Mouse (Mus musculus): ENCODE measurements around the gene Tubg2.
"Not testable (repeated sequence)": the region's sequence is repeated elsewhere in the genome, so short reads cannot be mapped to it uniquely, and the experiment has no call there.

Gene Tubg2

DNA sequence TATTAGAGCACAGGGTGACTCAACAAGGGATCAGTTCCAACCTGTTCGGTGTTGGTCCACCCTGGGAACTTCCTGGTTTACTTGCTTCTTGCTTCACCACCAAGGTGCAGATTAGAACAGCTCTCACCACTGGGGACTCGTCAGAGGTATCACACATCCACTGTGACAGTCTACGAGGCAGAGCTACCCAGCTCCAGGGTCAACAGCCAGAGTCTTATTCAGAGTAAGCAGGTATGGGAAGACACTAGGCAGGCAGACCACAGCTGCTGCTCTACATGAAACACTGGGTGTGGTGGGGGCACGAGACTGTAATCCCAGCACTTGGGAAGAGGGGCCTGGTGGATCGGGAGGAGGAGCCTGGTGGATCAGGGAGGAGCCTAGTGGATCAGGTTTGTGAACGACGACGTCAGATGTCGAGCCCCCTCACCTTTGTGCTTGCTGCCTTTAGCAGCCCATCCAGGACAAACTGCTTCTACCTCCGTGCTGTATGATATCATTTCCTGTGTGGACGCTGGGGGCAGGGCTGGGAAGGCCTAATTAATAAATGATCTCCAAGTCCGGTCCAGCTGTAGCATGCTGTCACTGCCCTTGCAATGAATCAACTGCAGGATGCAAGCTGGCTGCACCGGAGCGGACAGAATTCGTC, 17.0 kb upstream of the Tubg2 start:
- in situ Hi-C loops (cut with MboI; ENCODE audit: low sequenced_read_pairs) = no loop called here

DNA sequence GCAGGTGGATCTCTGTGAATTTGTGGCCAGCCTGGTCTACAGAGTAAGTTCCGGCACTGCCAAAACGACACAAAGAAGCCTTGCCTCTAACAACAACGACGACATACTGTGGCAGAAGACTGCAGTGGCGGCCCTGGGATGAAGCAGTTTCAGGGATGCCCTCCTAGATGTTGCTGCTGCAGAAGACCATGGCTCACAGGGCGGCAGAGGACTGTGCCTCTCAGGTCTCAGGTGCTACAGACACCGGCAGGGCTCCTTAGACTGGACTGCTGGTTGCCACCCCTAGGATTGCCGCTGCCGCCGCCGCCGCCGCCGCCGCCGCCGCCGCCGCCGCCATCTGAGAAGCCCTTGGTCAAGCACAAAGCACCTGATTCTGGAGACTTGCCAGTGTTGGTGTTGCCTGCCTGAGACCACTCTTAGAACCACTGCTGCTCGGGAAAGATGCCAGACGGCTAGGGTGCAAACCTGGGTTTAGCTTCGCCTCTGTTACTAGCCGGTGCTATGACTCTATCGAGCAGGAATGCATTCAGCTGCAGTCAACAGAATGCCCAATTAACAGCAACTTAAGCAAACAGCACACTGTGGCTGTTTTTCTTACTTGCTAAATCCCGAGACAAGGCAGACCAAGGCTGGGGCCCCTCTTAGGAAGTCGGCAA, 15.4 kb upstream of the Tubg2 start:
- in situ Hi-C loops (cut with MboI; ENCODE audit: low sequenced_read_pairs) = no loop called here

DNA sequence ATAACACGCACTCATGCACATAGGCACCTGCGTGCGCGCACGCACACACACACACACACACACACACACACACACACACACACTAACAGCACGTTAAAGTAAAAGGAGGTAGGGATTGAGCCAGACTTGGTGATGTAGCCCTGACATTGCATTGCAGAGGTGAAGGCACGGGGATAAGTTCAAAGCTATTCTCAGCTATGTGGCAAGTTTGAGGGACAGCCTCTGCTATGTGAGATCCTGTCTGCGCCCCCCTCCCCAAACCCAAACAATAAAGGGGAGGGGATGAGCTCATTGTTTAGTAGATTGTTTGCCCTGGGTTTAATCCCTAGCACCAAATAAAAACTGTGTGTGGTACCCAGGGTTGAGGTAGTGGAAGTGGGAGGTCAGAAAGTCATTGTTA, 14.6 kb upstream of the Tubg2 start:
- in situ Hi-C loops (cut with MboI; ENCODE audit: low sequenced_read_pairs) = no loop called here

DNA sequence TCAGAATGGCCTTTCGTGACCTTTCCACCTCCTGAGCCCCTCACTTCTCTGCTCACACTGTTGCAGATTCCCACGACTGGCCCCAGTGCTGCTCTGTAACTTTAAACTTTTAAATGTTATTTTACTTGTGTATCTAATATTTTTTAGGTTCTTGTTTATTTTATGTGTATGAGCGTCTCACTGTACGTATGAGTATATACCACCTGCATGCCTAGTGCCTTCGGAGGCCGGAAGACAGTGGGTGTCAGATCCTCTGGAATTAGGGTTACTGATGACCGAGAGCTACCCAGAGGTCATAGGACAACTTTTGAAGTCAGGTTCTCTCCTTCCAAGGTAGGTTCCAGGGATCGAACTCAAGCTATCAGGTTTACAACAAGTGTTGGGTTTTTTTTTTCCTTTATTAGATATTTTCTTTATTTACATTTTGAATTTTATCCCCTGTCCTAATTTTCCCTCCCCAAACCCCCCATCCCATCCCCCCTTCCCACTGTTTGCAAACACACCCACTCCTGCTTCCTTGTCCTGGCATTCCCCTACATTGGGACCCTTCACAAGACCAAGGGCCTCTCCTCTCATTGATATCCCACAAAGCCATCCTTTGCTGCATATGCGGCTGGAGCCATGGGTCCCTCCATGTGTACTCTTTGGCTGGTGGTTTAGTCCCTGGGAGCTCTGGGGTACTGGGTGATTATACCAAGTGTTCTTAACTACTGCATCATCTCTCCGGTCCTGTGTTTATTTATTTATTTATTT, 13.3 kb upstream of the Tubg2 start:
- in situ Hi-C loops (cut with MboI; ENCODE audit: low sequenced_read_pairs) = no loop called here

DNA sequence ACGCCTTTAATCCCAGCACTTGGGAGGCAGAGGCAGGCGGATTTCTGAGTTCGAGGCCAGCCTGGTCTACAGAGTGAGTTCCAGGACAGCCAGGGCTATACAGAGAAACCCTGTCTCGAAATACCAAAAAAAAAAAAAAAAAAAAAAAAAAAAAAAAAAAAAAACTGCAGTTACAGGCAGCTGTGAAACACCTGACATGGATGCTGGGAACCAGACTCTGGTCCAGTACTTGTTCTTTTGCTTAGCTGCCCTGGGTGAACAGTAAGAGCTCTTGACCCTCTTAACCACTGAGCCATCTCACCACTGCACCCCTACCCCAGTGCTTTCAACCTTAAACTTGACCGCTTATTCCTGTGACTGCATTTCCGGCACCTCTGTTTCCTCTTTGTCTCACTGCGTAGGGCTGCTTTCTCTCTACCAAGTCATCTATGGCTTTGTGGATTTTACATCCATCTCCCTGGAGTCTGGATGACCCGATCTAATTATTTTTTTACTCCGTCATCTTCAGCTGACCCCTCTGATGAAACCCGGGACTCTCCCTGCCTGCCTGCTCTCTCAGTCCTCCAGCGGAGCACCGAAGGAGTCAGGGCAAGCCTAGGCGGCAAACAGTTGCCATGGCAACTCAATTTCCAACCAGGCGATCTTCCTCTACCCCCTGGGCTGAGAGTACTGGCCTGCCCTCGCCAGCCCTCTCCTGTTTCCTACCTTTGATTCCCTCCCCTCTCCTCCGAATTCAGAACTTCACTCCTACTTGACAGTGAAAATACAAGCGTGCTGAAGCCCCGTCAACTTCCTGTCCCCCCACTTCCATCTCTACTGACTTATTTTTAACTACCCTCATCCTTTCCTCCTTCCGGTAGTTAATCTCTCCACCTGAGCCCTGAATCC, 12.1 kb upstream of the Tubg2 start:
- in situ Hi-C loops (cut with MboI; ENCODE audit: low sequenced_read_pairs) = no loop called here

DNA sequence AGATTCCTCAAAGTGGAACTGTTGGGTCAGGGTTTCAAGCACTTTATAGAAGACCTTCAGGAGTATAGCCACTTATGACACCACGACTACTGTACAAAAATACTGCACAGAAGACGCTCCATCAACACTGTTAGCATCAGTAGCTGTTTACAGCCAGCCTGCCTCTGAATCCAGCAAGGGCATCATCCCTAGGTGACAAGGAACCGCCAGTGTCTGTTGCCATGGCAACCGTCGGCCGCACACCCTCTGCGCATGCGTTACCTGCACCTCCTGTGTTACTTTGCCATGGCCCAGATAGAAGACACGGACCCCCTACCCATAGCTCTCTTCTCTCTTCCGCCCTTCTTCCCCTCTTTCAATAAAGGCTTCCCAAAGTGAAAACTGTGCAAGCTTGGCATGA, 9.3 kb upstream of the Tubg2 start:
- in situ Hi-C loops (cut with MboI; ENCODE audit: low sequenced_read_pairs) = no loop called here

DNA sequence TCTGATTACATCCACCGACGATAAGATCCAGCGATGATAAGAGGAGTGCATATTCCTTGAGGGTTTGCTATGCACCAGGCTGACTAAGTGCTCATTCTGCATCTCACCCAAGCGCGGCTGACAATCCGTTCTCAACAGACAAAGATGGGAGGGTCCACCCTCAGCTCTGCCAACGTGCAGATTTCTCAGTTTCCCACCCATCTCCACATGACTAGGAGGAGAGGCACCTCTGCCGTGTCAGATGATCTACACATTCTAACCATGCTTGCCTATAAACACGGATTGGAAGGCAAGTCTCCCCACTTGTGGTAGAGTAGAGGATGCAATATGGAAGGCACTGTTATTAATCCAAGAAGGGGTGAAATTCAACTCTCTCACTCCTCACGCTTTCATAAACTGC, 7.0 kb upstream of the Tubg2 start:
- in situ Hi-C loops (cut with MboI; ENCODE audit: low sequenced_read_pairs) = no loop called here

DNA sequence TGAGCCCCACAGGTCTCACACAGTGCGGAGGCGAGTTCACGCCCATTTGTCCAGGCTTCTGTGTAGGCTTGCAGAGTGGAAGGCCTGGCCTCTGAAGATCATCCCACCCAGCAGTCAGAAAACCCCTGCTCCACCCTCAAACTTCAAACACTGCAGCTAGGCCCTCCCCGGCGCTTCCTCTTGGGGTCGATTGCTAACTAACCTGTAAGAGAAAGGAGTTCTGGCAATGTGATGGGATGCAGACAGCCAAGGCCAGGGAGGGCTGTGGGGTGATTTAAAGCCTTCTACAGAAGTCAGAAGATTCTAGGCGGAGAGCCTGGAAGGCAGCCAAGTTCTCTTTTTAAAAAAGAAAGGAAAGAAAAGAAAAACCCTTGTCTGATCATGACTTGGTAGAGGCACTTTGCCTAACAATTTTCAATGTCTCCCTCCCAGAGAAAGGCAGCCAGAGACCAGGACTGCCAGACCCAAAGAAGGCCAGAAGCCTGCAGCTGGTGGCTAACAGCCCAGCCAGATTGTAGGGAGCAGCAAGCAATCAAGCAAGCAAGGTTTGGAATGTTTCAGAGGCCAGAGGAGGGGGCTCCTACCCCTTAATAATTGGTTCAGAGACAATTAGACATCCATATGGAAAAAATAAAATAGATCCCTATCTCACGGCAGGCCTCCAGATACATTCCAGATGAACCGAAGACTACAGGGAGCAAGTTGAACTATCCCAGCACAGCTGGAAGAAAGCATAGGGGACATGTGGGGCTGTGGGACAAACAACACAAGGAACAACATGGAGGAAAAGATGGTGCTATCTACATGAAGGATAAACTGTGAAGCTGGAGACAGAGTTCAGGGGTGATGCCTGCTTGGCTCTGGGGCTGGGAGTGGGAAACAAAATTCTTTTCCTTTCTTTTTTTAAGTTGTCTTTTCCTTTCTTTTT, 6.3 kb upstream of the Tubg2 start:
- in situ Hi-C loops (cut with MboI; ENCODE audit: low sequenced_read_pairs) = no loop called here

DNA sequence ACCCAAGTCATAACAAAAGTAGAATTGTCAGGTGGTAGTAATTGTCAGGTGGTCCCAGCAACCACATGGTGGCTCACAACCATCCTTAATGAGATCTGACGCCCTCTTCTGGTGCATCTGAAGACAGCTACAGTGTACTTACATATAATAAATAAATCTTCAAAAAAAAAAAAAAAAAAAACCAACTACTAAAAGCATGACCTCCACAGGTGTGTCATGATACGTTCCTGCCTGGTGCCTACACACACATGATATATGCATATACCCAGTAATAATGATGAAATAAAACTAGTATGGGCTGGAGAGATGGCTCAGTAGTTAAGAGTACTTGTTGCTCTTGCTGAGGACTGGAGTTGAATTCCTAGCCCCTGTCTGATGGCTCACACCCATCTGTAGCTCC, 4.6 kb upstream of the Tubg2 start:
- in situ Hi-C loops (cut with MboI; ENCODE audit: low sequenced_read_pairs) = no loop called here

DNA sequence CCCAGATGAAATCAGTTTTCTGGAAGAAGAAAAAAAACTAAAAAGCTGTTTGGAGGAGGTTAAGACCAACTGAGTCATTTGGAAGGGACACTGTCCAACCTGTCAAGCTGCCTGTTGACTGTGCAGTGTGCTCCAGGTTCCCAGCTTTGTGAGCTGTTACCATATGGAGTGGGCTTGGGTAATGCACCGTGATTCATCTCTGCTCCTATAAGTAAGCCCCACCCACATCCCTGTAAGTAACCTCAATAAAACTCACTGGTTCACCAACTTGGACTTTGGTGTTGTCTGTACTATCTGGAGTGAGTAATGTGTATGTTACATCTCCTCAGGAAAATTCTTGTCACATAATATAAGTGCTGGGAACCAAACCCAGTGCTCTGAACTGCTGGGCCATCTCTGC, 2.9 kb upstream of the Tubg2 start:
- in situ Hi-C loops (cut with MboI; ENCODE audit: low sequenced_read_pairs) = no loop called here

DNA sequence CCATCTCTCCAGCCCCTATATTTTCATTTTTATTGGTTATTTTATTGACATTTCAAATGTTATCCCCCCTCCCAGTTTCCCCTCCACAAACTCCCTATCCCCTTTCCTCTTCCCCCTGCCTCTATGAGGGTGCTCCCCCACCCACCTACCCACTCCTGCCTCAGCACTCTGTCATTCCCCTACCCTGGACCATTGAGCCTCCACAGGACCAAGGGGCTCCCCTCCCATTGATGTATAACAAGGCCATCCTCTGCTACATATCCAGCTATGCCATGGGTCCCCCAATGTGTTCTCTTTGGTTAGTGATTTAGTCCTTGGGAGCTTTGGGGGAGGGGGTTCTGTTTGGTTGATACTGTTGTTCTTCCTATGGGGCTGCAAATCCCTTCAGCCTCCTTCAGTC, 1.1 kb upstream of the Tubg2 start:
- in situ Hi-C loops (cut with MboI; ENCODE audit: low sequenced_read_pairs) = no loop called here

DNA sequence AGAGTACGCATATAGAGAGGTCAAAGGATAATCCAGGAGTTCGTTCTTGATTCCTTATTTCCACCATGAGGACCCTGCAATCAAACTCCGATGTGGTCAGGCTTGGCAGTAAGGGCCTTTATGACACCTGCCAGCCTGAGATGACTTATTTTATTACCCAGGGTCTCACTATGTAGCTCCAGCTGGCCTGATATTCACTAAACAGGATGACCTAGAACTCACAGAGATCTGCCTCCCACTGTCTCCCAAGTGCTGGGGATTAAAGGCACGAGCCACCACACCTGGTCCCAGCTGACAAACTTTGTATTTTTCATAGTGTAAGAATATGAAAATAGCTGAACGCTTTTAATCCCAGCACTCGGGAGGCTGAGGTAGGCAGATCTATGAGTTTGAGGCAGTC, 556 bp upstream of the Tubg2 start:
- in situ Hi-C loops (cut with MboI; ENCODE audit: low sequenced_read_pairs) = no loop called here

DNA sequence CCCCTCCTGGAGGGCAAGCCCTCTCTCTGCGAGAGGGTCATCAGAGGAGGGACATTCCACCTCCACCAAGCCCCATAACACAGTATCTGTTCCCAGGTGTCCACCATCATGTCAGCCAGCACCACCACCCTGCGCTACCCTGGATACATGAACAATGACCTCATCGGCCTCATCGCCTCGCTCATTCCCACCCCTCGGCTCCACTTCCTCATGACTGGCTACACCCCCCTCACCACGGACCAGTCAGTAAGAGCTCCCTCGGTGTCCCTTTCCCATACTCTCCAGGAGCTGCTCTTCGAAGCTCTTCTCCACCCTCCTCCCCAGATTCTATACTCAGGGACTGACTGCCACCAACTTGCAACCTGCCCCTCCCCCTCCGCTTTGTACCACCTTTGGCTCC, 4.4 kb downstream of the Tubg2 start:
- in situ Hi-C loops (cut with MboI; ENCODE audit: low sequenced_read_pairs) = not testable (repeated sequence)

DNA sequence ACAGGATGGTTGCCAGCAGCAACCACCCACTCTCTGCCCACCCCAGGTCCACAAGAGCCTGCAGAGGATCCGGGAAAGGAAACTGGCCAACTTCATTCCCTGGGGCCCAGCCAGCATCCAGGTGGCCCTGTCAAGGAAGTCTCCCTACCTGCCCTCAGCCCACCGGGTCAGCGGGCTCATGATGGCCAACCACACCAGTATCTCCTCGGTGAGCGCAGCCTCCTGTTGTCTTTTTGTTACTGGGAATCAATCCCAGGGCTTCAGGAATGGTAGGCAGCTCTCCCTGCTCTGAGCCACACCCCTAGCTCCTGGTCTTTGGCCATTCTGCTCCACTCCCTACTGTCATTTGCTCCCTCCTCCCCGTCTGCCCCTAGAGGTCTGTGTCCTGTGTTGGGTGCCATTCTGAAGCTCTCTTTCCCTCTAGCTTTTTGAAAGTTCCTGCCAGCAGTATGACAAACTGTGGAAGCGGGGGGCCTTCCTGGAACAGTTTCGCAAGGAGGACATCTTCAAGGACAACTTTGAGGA, 5.3 kb downstream of the Tubg2 start:
- in situ Hi-C loops (cut with MboI; ENCODE audit: low sequenced_read_pairs) = not testable (repeated sequence)

DNA sequence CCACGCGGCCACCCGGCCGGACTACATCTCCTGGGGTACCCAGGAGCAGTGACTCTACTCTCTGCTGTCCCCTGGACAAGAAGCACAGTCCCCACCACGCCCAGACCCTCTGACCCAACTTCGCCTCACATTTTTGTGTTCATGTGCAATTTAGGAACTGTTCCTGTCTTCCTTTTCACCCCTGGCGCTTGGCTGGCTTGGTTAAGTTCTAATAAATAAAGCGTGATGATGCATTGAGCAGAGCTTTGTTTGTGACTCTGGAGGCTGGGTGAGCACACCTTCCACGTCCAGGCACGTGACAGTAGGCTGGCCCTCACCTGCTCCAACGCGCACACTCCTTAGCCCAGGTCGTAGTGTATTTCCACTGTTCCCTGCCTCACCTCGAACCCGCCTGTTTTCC, 5.8 kb downstream of the Tubg2 start:
- in situ Hi-C loops (cut with MboI; ENCODE audit: low sequenced_read_pairs) = no loop called here

DNA sequence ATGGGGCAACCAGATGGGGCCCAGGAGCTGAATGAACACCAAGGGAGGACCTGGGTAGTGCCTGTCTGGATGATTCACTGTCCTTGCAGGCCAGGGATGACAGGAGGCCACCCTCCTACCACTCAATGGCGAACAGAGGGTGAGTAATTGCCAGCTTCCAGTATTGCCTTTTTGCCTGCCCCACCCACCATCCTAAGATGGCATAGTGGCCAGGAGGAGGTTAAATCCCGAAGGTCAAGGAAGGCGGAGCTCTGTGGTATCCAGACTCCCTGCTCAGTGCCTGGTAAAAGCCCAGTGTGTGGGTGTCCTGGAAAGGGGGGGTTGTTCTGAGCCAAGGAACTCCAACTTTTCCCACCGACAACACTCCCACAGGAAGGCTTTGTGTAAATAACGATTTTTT, 6.6 kb downstream of the Tubg2 start:
- in situ Hi-C loops (cut with MboI; ENCODE audit: low sequenced_read_pairs) = no loop called here

DNA sequence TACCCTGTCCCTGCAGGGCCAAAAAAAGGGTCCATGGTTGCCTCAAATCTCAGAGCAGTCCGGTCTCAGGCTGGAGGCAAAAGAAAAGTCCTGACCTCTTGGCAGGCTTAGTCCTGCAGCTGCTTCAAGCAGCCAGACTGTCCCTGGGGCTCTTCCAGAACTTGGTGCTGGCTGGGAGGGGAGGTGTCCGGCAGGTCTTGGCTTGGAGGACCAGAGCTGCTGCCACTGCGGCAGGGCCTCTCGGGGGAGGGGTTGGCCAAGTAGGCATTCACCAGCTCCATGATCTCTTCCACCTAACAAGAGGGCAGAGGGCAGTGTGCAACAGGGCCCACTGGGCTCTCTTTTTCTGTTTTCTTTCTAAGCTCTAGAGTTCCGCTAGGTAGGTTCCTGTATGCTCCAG, 7.1 kb downstream of the Tubg2 start:
- in situ Hi-C loops (cut with MboI; ENCODE audit: low sequenced_read_pairs) = no loop called here

DNA sequence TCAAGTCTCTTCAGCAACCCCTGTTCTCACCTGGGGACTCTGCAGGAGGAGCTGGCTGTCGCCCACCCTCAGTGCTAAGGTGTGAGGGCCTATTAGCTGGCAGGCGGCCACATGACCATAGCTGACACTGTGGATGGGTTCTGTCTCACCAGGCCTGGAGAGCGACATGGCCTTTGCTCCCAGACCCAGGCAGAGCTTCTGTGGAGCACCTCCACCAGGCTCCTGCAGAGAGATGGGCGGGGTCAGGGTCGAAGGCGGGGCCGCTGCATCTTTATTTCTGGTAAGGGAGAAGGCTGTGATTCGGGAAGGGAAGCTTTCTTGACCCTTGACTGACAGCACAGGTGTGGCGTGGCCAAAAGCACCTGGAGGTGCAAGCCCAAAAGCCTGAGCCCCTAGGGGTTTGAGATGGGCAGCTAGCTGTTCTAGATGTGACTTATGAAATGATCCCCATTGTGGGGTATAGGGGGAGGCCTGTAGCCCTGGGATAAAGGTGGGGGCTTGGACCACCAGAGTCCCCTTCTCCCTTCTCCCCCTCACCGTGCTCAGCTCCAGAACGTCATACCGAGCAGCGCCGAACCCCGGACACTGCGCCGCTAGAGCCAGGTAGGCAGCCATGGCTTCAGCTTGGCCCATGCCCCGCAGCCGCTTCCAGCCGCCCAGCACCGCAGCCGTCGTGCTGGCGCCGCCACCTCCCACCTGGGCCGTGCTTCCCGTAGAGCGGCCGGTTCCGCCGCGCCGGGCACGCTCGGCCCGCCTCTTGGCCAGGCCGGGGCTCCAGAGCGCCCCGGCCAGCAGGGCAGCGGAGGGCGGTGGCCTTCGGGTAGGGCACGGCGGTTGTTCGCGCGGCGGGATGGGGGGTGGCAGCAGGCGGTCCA, 8.0 kb downstream of the Tubg2 start:
- in situ Hi-C loops (cut with MboI; ENCODE audit: low sequenced_read_pairs) = no loop called here

DNA sequence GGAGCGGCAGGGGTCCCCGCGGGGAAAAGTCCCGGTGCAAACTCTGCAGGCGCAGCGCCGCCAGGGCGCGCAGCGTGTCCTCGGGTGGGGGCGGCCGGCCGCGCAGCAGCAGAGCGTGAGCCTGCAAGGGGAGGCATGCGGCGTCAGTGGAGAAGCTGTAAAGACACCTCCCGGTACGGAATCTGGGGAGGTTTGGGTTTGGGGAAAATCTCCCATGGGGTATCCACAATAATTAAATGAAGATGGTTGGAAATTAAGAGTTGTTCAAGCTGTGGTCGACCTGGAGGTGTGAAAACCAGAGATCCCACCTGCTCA, 8.6 kb downstream of the Tubg2 start:
- in situ Hi-C loops (cut with MboI; ENCODE audit: low sequenced_read_pairs) = no loop called here
